Mouse (Mus musculus) midbrain, embryonic 11.5 days (tissue): Measurements from ENCODE around the gene Narf. TPM values are rescaled to one million over a fixed set of nuclear protein-coding genes. Genes with fewer than 3 reads are reported as not detected.

ENCODE experiments used
- ATAC-seq: fragments of 200-750 bp; cut with Nextera tagmentation; 2 replicates; pipeline ENCODE4 v1.8.0; 2017; ENCODE audit warnings: moderate TSS enrichment, moderate library complexity; ENCODE audit not compliant: low FRiP score
- DNase-seq: peaks from one replicate; pipeline ENCODE4 v3.0.0; 2015; ENCODE audit warnings: low spot score; ENCODE audit errors: missing footprints
- H3K27ac ChIP-seq: fragments of 300-500 bp; sonication (generic); 2 replicates; pipeline ENCODE4 v1.5.1; 2014; ENCODE audit warnings: low read depth, low read length
- H3K27me3 ChIP-seq: fragments of 300-500 bp; sonication (generic); 2 replicates; pipeline ENCODE4 v1.6.1; 2014; ENCODE audit warnings: mild to moderate bottlenecking, low read length, moderate library complexity, mixed read lengths; ENCODE audit not compliant: control insufficient read depth, insufficient read depth
- H3K36me3 ChIP-seq: fragments of 300-500 bp; sonication (generic); 2 replicates; pipeline ENCODE4 v1.6.1; 2014; ENCODE audit warnings: mild to moderate bottlenecking, low read length, moderate library complexity, mixed read lengths; ENCODE audit not compliant: control insufficient read depth, insufficient read depth
- H3K4me1 ChIP-seq: fragments of 300-500 bp; sonication (generic); 2 replicates; pipeline ENCODE4 v1.6.1; 2014; ENCODE audit warnings: low read length; ENCODE audit not compliant: control insufficient read depth, insufficient read depth
- H3K4me2 ChIP-seq: fragments of 300-500 bp; sonication (generic); 2 replicates; pipeline ENCODE4 v1.6.1; 2014; ENCODE audit warnings: mild to moderate bottlenecking, moderate library complexity
- H3K4me3 ChIP-seq: fragments of 300-500 bp; sonication (generic); 2 replicates; pipeline ENCODE4 v1.5.1; 2014; ENCODE audit warnings: low read depth, low read length
- H3K9ac ChIP-seq: fragments of 300-500 bp; sonication (generic); 2 replicates; pipeline ENCODE4 v1.6.1; 2014; ENCODE audit warnings: low read length
- H3K9me3 ChIP-seq: fragments of 300-500 bp; sonication (generic); 2 replicates; pipeline ENCODE4 v1.6.1; 2016; ENCODE audit warnings: low read length; ENCODE audit not compliant: control insufficient read depth
- WGBS: fragments of 180-500 bp; shearing (Covaris S2); extraction: QIAGEN DNeasy Blood & Tissue Kit; methylation state at CpG from one replicate; pipeline ENCODE4 v1.1.7; 2014; 5-methylcytosine and 5-hydroxymethylcytosine counted together
- polyA plus RNA-seq: library from polyadenylated mRNA; unstranded; fragments of >200 nt; fragmentation: Nextera tagmentation; extraction: Ambion mirVana; gene quantifications from 2 replicates; pipeline ENCODE4 v1.2.1, GENCODE M21; 2014

Narf gene
- polyA plus RNA-seq: 65.5 and 72.7 TPM in 2 replicates

DNA sequence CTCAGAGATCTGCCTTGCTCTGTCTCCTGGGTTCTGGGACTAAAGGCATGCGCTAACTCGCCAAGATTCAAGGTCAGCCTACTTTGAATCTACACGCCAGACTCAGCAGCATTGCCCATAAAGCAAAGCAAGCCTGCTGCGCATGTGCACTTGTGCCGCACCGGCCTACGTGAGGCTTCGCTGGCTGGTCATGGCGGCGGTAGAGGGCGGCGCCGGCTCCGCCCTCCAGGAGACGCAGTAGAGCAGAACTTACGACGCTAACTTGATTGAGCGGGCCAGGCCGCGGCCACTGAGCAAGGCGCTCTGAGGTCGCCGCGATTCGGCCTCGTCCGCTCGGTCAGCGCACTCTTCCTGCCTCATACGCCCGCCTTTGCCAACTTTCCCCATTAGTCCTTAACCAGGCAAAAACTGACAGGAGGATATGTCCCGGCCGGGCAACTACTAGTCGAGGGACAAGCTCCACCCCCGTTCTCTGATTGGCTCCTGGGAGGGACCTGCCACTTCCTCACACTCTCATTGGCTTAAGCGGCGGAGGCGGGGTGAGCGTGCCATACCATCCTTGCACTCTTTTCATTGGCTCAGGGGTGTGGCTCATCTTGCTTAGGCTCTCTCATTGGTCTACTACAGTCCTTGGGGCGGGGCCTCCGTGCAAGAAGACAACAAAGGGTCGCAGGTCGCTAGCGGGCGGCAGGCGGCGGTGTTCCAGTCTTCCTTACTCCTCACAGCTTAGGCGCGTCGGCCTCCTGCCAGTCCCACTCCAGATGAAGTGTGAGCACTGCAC is at the start of gene Narf:
Gene Narf (plus strand): TSS at position 690 of the 781 bp plus-strand sequence.
- H3K4me1 ChIP-seq: peaks cover 14% of the 10 kb centered on the region
- peak within 1 kb of the TSS; percentile 72 for H3K4me3 ChIP-seq
- no peaks in the 10 kb centered on the region for H3K9me3 ChIP-seq
- no peaks in the 10 kb centered on the region for H3K36me3 ChIP-seq
- peak within 1 kb of the TSS; percentile 60 for H3K4me2 ChIP-seq
- no peaks in the 10 kb centered on the region for H3K27me3 ChIP-seq
- WGBS: under 1% methylated on average over 50 of the region's 50 CpGs
- H3K9ac ChIP-seq: peak within 1 kb of the TSS; percentile 87
- ATAC-seq: peak; percentile 100
- DNase-seq: peak; percentile 99
- peak within 1 kb of the TSS; percentile 98 for H3K27ac ChIP-seq

DNA sequence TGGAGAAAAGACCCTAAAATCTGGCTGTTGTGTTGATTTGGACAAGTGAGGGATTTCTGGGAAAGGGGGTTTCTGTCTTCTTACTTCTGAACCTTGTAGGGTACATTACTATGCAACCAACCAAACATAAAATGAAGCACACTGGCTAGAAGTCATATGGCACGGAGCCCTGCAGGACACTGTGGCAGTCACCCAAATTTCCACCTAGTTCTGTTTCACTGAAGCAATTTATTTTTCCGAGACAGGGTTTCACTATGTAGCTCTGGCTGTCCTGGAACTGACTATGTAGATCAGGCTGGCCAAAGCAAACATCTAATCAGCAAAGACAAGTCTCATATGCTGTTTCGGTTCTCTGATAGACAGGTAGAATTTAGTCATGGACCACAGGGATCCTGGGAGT is 47.4 kb upstream of the Narf start:
- no peak overlapping the region for H3K4me2 ChIP-seq
- H3K27ac ChIP-seq: no peak overlapping the region
- H3K9me3 ChIP-seq: no peaks in the 10 kb centered on the region
- H3K27me3 ChIP-seq: no peaks in the 10 kb centered on the region
- DNase-seq (no peak), ATAC-seq (no peak)
- H3K4me1 ChIP-seq: no peaks in the 10 kb centered on the region
- H3K36me3 ChIP-seq: no peaks in the 10 kb centered on the region
- H3K9ac ChIP-seq: no peak overlapping the region
- no peak overlapping the region for H3K4me3 ChIP-seq
- 89% methylated on average over 3 of the region's 3 CpGs for WGBS

DNA sequence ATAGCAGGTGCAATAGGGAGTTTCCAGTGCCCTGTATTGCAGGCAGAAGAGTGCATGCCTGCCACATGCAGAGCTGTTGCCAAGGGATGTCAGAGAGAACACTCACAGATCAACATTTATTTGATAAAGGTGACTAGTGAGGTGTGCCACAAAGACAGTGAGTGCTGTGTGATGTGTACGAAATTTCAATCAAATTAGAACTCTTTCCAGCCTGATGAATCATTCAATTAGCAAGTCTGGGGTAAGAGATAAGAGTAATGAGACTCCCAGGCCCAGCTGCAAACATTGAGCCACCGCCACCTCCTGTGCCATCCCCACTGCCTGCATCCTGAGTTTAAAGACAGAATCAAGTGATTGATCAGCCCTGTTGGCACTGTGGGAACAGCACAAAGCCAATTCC is 44.3 kb upstream of the Narf start:
- no peak for DNase-seq
- ATAC-seq: no peak
- Histone ChIP-seq H3K36me3 (no peaks in the 10 kb centered on the region), H3K9ac (no peak overlapping the region), H3K4me3 (no peak overlapping the region), H3K4me1 (no peaks in the 10 kb centered on the region), H3K9me3 (no peaks in the 10 kb centered on the region), H3K4me2 (no peak overlapping the region), H3K27me3 (no peaks in the 10 kb centered on the region), H3K27ac (no peak overlapping the region)
- 83% methylated on average over 2 of the region's 2 CpGs for WGBS

DNA sequence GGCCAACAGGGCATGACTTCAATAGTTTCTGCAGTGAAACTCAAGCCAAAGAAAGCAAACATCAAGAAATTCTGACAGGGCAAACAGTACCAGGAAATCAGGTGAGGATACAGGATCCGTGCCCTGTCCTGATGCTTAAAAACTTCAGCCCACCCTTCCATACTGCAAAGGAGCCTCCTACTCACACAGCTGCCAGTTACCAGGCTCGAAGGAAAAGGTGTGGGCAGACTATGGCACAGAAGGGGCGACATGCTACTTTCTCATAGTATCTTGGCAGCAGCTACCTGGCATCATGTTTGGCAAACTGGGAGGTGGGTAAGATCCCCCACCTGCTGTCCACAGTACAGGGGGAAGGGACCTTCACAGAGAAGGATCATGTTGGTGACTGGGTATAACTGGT is 43.6 kb upstream of the Narf start:
- H3K4me3 ChIP-seq: no peak overlapping the region
- no peak overlapping the region for H3K27ac ChIP-seq
- no peak for DNase-seq
- ATAC-seq: no peak
- no peak overlapping the region for H3K9ac ChIP-seq
- no peaks in the 10 kb centered on the region for H3K9me3 ChIP-seq
- no peaks in the 10 kb centered on the region for H3K36me3 ChIP-seq
- no peaks in the 10 kb centered on the region for H3K4me1 ChIP-seq
- WGBS: 86% methylated on average over 3 of the region's 3 CpGs
- H3K4me2 ChIP-seq: no peak overlapping the region
- no peaks in the 10 kb centered on the region for H3K27me3 ChIP-seq

DNA sequence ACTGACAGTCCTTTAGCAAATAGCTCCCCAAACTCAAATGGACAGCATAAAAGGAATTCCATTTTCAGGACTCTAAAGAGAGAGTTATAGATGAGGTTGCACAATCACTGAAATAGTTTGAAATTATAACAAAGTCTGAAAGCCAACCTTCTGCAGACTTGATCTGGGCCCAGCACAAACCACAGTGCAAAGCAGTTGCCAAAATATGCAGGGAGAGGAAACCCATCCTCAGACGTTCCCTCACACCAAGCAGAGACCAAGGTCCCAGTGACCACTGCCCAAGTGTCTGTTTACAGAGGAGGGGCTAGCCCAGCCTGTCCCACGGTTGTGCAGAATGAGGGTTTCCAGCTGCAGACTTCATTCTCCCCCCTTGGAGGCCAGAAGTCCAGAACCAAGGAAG is 38.4 kb upstream of the Narf start:
- Histone ChIP-seq H3K9me3 (no peaks in the 10 kb centered on the region), H3K4me1 (peaks cover 1% of the 10 kb centered on the region; the same call in 1 of the 2 replicates), H3K4me3 (no peak overlapping the region), H3K27ac (no peak overlapping the region), H3K9ac (no peak overlapping the region), H3K36me3 (no peaks in the 10 kb centered on the region), H3K27me3 (no peaks in the 10 kb centered on the region), H3K4me2 (no peak overlapping the region)
- 55% methylated on average over 2 of the region's 2 CpGs for WGBS
- ATAC-seq (no peak), DNase-seq (no peak)

DNA sequence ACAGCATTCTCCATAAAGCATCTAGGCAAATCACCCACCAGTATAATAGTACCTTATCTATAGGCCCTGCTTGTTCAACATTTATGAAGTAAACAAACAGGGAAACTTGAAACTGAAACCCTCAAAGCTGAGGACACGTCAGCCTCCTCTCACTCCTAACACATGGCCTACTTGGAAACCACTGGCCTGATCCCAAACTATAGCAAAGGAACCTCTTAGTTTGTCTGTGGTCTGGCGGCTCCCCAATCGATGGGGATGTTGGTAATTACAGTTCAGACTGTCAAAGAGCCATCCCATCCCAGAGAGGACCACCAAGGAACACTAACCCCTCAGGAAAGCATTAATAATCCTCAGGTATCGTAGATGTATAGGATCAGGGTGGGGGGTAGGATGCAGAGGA is 37.2 kb upstream of the Narf start:
- Histone ChIP-seq H3K36me3 (no peaks in the 10 kb centered on the region), H3K9ac (no peak overlapping the region), H3K27ac (no peak overlapping the region), H3K4me3 (no peak overlapping the region), H3K4me1 (peaks cover 5% of the 10 kb centered on the region; the same call in 1 of the 2 replicates), H3K4me2 (no peak overlapping the region), H3K9me3 (no peaks in the 10 kb centered on the region), H3K27me3 (no peaks in the 10 kb centered on the region)
- no peak for ATAC-seq
- DNase-seq: no peak
- 81% methylated on average over 4 of the region's 4 CpGs for WGBS

DNA sequence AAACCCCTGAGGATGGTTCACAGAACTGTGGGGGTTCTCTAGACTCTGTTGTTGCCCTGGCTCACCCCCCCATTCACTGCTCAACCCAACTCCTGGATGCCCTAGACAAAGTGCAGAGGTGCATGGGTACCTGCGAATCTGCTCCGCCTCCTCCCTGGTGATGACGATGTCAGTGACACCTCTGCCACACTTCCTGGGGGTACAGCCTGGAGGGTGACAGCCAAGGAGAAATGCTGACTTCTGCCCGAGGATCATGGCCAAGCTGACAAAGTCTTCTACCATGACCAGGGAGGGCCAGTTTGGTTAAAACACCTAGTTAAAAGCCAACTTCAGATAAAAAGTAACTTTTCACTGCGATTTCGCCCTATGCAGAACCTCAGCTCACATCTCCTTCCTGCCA is 36.3 kb upstream of the Narf start:
- Histone ChIP-seq H3K4me2 (no peak overlapping the region), H3K27me3 (no peaks in the 10 kb centered on the region), H3K4me1 (peaks cover 9% of the 10 kb centered on the region; the same call in 1 of the 2 replicates), H3K9me3 (no peaks in the 10 kb centered on the region), H3K27ac (no peak overlapping the region), H3K9ac (no peak overlapping the region), H3K4me3 (no peak overlapping the region), H3K36me3 (no peaks in the 10 kb centered on the region)
- 86% methylated on average over 6 of the region's 6 CpGs for WGBS
- no peak for DNase-seq
- ATAC-seq: no peak

DNA sequence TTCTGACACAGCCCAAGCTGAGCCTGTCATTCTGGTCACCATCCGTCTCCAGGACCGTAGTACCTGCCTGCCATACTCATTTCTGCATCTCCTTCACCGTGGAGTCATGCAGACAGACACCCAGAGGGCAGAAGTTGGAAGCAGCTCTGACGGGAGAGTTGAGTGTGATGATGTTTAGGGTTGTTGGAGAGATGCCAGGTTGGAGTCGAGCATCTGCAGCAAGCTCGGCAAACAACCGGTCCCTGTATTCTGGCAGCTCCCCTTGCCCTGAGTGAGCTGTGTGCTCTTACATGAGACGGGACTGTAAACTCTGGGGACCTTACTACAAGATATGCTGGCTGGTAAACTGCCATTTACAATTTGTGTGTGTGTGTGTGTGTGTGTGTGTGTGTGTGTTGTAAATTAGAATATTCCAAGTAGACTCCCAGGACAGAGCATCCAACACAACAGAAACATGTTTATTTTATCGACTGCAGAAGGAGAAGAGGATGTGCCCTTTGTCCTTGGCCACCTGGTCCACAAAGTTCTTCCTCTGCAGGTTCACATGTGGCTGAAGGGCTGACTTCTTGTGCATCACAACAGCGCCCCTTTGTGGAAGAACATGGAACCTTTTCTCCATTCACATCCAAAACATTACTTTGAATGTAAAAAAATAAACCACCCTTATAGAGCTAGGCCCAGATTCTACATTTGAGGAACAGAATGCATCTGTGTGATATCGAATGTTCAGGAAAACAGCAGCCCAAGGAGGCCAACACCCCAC is 35.4 kb upstream of the Narf start:
- H3K36me3 ChIP-seq: no peaks in the 10 kb centered on the region
- H3K4me1 ChIP-seq: peaks cover 9% of the 10 kb centered on the region; the same call in 1 of the 2 replicates
- H3K27ac ChIP-seq: no peak overlapping the region
- DNase-seq (no peak), ATAC-seq (no peak)
- H3K9me3 ChIP-seq: no peaks in the 10 kb centered on the region
- no peak overlapping the region for H3K9ac ChIP-seq
- H3K27me3 ChIP-seq: no peaks in the 10 kb centered on the region
- WGBS: 75% methylated on average over 11 of the region's 11 CpGs
- H3K4me3 ChIP-seq: no peak overlapping the region
- H3K4me2 ChIP-seq: no peak overlapping the region

DNA sequence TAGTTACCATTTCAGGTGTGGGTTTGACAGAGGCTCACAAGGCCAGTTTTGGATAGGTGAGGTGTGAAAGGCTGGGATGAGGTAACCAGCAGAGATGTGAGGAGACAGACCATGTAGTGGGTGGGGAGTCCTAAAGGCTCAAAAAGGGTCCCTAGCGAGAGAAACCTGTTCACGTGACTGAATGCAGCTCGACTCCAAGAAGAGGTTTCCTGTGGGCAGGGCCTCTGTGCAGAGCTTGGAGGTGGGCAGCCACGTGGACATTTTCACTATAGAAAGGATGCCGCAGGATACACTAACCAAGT is 33.2 kb upstream of the Narf start:
- H3K27me3 ChIP-seq: no peaks in the 10 kb centered on the region
- DNase-seq (no peak), ATAC-seq (no peak)
- H3K4me2 ChIP-seq: peak overlapping the region; percentile 66
- peaks cover 9% of the 10 kb centered on the region; the same call in 1 of the 2 replicates for H3K4me1 ChIP-seq
- H3K9me3 ChIP-seq: no peaks in the 10 kb centered on the region
- peak overlapping the region; percentile 81 for H3K9ac ChIP-seq
- WGBS: 2% methylated on average over 5 of the region's 5 CpGs
- H3K36me3 ChIP-seq: no peaks in the 10 kb centered on the region
- H3K27ac ChIP-seq: no peak overlapping the region
- H3K4me3 ChIP-seq: peak overlapping the region; percentile 78
